Mouse (Mus musculus) ovary, adult 18-20 months (tissue): ENCODE results near the gene Hebp1.

ENCODE experiments used
- DNase-seq: peaks from one replicate; pipeline ENCODE4 v3.0.0; 2022; ENCODE audit warnings: low spot score, mixed read lengths

Gene Hebp1

DNA sequence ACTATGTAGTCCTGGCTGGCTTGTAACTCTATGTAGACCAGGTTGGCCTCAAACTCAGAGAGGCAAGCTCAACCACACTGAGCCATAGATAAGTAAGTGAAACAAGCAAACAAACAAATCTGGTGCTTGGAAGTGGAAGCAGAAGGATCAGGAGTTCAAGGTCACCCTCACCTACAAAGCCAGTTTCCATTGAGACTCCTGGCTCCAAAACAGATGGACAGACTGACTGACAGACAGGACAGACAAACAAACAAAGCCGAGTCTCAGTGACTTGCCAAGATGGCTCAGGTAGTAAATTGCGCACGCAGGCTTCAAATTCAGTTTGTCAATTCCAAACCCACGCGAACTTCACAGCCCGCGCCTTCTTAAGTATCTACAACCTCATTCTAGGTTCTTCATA is 376 bp downstream of the Hebp1 start:
- no peak for DNase-seq

GRCm38 (mm10) chr6:135196707-135197106 is 1.1 kb downstream of the Hebp1 start:
- DNase-seq: no peak

DNA sequence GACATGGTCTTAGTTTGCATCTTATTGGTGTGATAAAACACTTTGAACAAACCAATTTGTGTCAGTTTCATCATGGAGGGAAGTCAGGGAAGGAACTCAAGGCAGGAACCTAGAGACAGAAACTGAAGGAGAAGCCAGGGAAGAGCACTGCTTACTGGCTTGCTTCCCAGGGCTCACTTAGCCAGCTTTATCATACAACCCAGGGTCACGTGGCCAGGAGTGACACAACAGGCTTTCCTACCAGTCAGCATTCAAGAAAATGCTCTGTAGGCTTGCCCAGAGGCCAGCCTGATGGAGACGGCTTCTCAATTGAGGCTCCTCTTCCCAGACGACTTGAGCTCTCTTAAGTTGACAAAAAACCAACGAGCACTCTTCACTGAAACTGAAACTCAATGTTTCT is 2.9 kb downstream of the Hebp1 start:
- no peak for DNase-seq

- DNase-seq: no peak
Observed at GRCm38 (mm10) chr6:135193733-135194132, 4.1 kb downstream of the Hebp1 start.

DNA sequence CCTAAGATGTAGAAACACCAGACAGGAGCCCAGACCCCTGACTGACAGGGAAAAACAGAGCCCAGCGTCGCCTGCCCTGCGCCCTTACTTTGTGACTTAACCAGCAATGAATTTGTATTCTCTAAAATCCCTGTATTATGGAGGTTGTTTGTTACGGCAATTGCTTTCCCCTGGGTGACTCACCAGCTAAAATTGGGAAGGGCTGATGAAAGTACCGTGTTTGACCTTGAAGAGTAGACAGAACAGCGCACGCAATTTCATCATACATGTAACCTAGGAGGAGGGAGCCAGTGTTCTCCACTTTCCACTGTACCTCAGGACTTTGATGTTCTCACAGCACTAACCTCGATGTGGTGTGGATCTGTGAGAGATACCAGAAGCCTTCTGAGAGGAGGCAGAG is 4.8 kb downstream of the Hebp1 start:
- DNase-seq: no peak

GRCm38 (mm10) chr6:135191906-135192305 is 5.9 kb downstream of the Hebp1 start:
- no peak for DNase-seq

DNA sequence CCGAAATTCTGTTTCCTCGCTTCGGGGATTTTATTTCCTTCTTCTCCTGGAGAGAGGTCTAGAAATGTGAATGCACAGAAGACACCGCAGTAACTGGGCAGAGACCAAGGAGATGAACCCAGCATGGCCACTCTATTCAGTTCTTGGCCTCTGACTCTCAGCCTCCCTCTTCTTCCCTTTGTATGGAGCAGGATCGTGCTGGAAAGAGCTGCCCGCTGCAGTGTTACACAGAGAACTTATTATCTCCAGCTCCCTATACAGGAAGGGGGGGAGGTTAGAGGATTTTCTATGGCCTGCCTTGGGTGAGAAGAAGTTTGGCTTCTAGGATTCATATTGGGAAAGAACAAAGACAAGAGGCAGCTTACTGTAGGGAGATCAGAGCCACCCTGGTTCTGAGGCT is 7.7 kb downstream of the Hebp1 start:
- DNase-seq: no peak

DNA sequence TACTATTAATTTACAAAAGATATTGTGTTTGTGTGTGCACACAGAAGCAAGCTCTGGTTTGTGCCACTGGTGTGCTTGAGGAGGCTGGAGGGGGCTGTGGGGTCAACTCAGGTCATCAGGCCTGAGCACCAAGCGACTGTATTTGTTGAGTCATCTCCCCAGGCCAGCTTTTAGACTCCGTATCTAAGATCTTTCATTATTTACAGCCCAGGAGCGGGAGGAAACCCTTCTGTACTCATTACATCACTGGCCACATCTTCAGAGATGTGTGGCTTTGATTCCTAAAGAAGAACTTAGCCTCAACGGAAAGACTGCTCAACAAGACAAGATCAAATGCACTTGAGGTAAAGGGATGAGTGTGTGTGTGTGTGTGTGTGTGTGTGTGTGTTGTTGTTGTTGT is 9.2 kb downstream of the Hebp1 start:
- no peak for DNase-seq

DNA sequence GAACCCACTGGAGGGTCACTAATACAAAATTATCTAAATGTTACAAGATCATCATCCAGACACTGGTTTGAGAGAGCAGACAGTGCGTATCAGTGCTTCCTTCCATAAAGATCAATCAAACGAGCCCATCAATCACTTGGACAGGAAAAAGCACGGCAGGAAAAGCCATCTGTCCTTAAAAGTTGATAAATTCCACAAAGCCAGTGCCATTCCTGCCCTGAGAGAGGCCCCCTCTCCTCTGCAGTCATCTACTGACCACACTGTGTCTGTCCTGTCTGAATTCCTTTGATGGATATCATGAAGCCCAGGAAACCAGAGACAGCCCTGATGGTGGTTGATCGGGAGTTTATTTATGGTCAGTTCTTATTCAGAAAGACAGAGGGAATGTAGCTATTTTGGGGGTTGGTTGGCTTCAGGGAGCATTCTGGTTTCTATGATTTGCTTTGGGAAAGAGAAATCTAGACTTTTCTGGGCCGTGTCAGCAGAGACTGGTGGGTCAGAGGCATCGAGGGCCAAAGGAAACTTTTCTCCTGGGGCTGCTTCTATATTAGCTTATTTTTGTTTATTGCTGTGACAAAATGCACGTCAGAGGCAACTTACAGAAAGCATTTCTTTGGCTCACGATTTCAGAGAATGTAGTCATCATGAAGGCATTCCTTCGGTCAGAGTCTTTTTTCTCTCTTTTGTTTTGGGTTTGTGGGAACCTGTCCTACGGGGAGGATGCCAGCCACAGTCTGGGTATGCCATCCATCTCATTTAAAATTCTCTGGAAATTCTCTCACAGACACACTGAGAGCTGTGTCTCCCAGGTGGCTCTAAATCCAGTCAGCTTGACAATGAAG is 10.5 kb downstream of the Hebp1 start:
- no peak for DNase-seq

- no peak for DNase-seq
Observed at GRCm38 (mm10) chr6:135183961-135184360, 13.9 kb downstream of the Hebp1 start.

DNA sequence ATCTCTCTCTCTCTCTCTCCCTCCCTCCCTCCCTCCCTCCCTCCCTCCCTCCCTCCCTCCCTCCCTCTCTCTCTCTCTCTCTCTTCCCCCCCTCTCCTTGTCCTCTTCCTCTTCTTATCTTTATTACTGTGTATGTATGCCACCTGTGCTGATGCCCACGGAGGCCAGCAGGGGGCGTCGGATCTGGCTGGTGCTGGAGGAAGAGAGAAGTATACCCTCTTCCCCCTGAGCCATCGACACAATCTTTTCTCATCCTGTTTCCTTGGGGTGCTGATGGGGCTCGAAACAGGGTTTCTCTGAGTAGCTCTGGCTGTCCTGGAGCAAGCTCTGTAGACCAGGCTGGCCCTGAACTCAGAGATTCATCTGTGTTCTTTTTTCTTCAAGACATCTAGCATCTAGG is 14.9 kb downstream of the Hebp1 start:
- DNase-seq: no peak

GRCm38 (mm10) chr6:135178599-135178998 is 19.2 kb downstream of the Hebp1 start:
- DNase-seq: no peak

- DNase-seq: no peak
Observed at GRCm38 (mm10) chr6:135177271-135177670, 20.6 kb downstream of the Hebp1 start.

DNA sequence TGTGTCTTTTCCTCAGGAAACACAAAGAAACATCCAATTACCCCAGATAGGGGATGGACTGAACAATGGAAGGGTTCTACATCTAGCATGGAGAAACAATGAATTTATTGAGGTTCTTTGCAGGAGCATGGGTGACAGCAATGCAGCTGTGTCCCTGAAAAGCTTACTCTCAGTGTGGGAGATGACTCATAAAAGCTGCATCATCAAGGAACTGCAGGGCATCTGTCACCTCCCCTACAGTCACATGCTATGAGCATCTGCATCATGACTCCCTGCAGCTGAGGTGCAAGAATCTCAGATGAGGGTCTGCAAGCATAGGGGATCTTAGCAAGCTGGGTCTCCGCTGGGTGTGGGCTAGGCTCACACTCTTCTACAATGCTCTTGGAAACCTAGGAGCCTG is 22.8 kb downstream of the Hebp1 start:
- no peak for DNase-seq

GRCm38 (mm10) chr6:135171736-135172135 is 26.1 kb downstream of the Hebp1 start:
- no peak for DNase-seq

DNA sequence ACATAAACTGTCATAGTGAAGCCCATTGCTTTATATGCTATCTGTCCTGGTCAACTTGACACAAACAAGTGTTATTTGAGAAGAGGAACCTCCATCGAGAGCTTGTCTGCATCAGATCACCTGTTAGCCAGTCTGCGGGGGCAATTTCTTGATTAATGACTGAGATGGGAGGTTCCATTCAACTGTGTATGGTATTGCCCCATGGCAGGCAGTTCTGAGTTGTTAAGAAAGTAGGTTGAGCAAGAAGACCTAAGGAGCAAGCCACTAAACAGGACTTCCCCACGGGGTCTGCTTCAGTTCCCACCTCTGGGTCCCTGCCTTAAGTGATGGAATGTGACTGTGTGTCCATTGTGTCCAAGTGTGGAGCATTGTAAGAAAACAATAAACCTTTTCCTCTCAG is 28.6 kb downstream of the Hebp1 start:
- no peak for DNase-seq

DNA sequence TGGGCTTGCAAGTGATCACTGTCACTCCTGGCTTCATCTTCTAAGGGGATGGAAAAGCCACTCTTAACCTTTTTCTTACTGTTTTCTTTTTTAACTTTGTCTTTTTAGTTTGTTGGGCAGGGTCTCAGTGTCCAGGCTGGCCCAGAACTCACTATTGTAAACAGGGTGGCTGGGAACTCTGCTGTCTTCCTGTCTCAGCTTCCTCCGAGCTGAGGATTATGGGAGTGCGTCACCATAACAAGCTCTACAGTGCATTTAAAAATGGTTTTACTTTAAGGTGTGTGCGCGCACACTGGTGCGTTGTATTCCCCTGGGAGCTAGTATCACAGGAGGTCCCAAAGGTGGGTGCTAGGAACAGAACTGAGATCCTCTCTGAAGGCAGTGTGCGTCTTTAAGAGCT is 29.4 kb downstream of the Hebp1 start:
- no peak for DNase-seq

GRCm38 (mm10) chr6:135167380-135168311 is 30.2 kb downstream of the Hebp1 start:
- peak; percentile 72 for DNase-seq

DNA sequence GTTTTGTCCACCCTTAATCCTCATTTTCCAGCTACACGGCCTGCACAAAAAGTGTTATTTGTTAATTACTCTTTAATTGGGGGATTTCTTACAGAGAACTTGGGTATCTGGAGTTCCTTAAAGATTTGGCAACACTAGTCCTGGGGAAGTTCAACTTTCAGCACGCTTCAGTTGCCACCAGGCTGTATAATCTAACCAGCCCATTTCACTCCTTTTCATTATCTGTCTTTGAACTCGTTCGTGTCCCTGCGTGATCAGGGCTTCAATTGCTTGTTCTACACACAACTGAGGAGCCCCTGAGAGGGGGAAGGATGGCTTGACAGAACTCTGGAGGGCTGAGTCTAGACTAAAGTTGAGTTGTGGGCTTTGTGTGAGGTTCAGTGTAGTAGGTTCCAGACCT is 31.1 kb downstream of the Hebp1 start:
- no peak for DNase-seq

DNA sequence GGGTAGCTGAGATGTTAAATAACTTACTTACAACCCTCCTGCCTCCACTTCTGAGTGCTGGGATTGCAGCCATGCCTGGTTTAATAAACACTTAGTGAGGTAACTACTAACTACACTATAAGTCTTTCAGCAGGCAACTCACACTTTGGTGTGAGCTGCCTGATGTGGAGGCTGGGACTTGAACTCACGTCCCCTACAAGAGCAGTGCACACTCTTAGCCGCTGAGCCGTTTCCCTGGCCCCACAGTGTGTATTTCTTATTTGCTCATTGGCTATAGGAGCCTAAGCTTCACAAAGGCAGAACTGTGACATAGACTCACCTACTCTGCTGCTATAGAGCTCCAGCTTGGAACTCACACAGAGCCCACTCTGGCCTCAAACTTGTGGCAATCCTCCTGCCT is 31.6 kb downstream of the Hebp1 start:
- no peak for DNase-seq

GRCm38 (mm10) chr6:135165706-135166105 is 32.1 kb downstream of the Hebp1 start:
- DNase-seq: no peak

DNA sequence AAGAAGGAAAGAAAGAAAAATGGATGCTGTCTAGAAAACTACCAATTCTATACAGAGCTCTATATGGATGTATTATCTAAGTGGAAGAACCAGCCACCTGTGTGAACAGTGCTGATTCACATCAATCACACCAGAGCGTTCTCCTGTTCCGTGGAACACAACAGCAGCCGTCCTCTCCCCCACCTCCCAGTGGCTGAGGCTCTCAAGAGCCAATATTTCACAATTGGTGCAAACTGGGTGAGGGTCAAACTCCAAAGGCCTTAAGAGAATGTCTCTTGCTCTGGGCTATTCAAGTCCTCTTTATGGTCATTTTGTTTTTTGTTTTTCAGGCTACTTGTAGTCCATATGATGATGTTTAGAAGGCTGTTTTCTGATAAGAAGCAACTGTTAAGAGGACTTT is 32.6 kb downstream of the Hebp1 start:
- no peak for DNase-seq

DNA sequence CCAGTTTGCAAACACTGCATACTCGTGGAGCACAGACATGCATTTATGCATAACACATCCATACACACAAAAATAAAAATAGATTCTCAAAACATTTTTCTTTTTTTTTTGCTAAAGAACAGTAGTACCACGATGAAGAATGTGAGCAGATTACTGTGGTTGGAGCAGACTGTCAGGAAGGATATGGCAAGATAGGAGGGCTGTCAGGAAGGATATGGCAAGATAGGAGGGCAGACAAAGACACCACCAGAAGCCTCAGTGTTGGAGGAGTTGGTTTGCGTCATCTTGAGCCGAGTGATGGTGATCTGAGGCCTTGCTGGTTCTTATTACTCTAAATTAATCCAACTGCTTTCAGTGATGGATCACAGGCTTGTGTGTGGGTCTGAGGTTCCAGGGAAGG is 35.0 kb downstream of the Hebp1 start:
- no peak for DNase-seq
